Comparison of ENCODE assay signal across 8 mouse cellular contexts in genomic region chr8:85080532-85081215, GRCm38 (mm10). TPM values are rescaled to one million over a fixed set of nuclear protein-coding genes. Genes with fewer than 3 reads are reported as not detected.
DNase-seq lines count a peak whose midpoint lies in the region; ATAC-seq and TF ChIP-seq lines count a peak whose summit lies in the region.

TSS of gene Wdr83os (plus strand) at chr8:85080740.

- TF ChIP-seq CTCF in cerebellum, adult 2 months (IDR thresholded peaks at IDR 0.05; ENCODE audit: borderline replicate concordance, insufficient read depth, low read depth, low read length) = no peak
- TF ChIP-seq CTCF in forebrain, postnatal 0 days (IDR thresholded peaks at IDR 0.05; ENCODE audit: low read depth) = 0 out of 2 replicates have a peak, but pooled peaks have one; percentile 6

- peak within 1 kb of the TSS; percentile 99 for H3K4me2 ChIP-seq in forebrain, postnatal 0 days (ENCODE audit: low read depth)
- H3K4me2 ChIP-seq in hindbrain, embryonic 11.5 days (replicated peaks; ENCODE audit: low read depth, low read length) = peak within 1 kb of the TSS; percentile 91

- H3K27ac ChIP-seq in cerebellum, adult 2 months (ENCODE audit: insufficient read depth, low read length) = peak within 1 kb of the TSS; percentile 35
- peak within 1 kb of the TSS; percentile 69 for H3K27ac ChIP-seq in forebrain, postnatal 0 days (ENCODE audit: low read depth, low read length)
- H3K27ac ChIP-seq in hindbrain, embryonic 11.5 days (ENCODE audit: low read depth, low read length) = peak within 1 kb of the TSS; percentile 42

- H3K9ac ChIP-seq in forebrain, postnatal 0 days = peak within 1 kb of the TSS; percentile 78
- H3K9ac ChIP-seq in hindbrain, embryonic 11.5 days (ENCODE audit: low read depth, low read length) = peak within 1 kb of the TSS; percentile 94

- under 1% methylated on average over 30 of the region's 30 CpGs for WGBS in cerebellum, adult 2 months
- WGBS in forebrain, postnatal 0 days = under 1% methylated on average over 30 of the region's 30 CpGs
- 0% methylated on average over 30 of the region's 30 CpGs for WGBS in hindbrain, embryonic 11.5 days

- no peaks in the 10 kb centered on the region for H3K27me3 ChIP-seq in cerebellum, adult 2 months (ENCODE audit: control insufficient read depth, insufficient read depth, low read length)
- no peaks in the 10 kb centered on the region for H3K27me3 ChIP-seq in forebrain, postnatal 0 days (ENCODE audit: insufficient read depth, low read length)
- H3K27me3 ChIP-seq in hindbrain, embryonic 11.5 days (ENCODE audit: control insufficient read depth, insufficient read depth, low read length) = no peaks in the 10 kb centered on the region

- peak within 1 kb of the TSS; percentile 73 for H3K4me3 ChIP-seq in cerebellum, adult 2 months (replicated peaks; ENCODE audit: insufficient read depth, low read depth, low read length)
- H3K4me3 ChIP-seq in forebrain, postnatal 0 days (ENCODE audit: low read depth, low read length) = peak within 1 kb of the TSS; percentile 83
- H3K4me3 ChIP-seq in hindbrain, embryonic 11.5 days (ENCODE audit: low read depth, low read length) = peak within 1 kb of the TSS; percentile 92

- H3K36me3 ChIP-seq in forebrain, postnatal 0 days (ENCODE audit: insufficient read depth) = peaks cover 14% of the 10 kb centered on the region
- H3K36me3 ChIP-seq in hindbrain, embryonic 11.5 days (ENCODE audit: control insufficient read depth, insufficient read depth, low read length) = no peaks in the 10 kb centered on the region

- no peaks in the 10 kb centered on the region for H3K9me3 ChIP-seq in forebrain, postnatal 0 days (ENCODE audit: low read length)
- H3K9me3 ChIP-seq in hindbrain, embryonic 11.5 days (ENCODE audit: control insufficient read depth, low read length) = no peaks in the 10 kb centered on the region

- peak; percentile 65 to 70 for DNase-seq in cerebellum, adult 2 months
- DNase-seq in cerebellum, adult 11-12 months = no peak
- DNase-seq in c-Kit-positive CD71-negative TER-119-negative erythroid progenitor cells, embryonic 14.5 days (ENCODE audit: low read depth) = peak; percentile 68
- DNase-seq in forebrain, postnatal 0 days = peak; percentile 89
- DNase-seq in hindbrain, embryonic 11.5 days (ENCODE audit: low spot score) = peak; percentile 79
- DNase-seq in layer of hippocampus, postnatal 25 days (ENCODE audit: extremely low spot score in 1 of 2, low spot score in 1 of 2) = peak in 1 of 2 experiments; percentile 47
- DNase-seq in lung, postnatal 36 days = peak; percentile 76
- peak; percentile 70 to 72 for DNase-seq in right cerebral cortex, postnatal 10 days (ENCODE audit: low spot score in 2 of 2)

- peak; percentile 32; the same call in 1 of the 2 replicates for ATAC-seq in forebrain, postnatal 0 days
- peak; percentile 18; the same call in 1 of the 2 replicates for ATAC-seq in hindbrain, embryonic 11.5 days (ENCODE audit: low FRiP score)

- peak; percentile 47; the same call in 1 of the 2 replicates for TF ChIP-seq POLR2A in cerebellum, adult 2 months (IDR thresholded peaks at IDR 0.05; ENCODE audit: borderline replicate concordance, insufficient read depth, low read length)

- peaks cover 13% of the 10 kb centered on the region for H3K4me1 ChIP-seq in cerebellum, adult 2 months (ENCODE audit: control insufficient read depth, insufficient read depth, low read length)
- peaks cover 16% of the 10 kb centered on the region for H3K4me1 ChIP-seq in forebrain, postnatal 0 days (ENCODE audit: insufficient read depth)
- peaks cover 3% of the 10 kb centered on the region; the same call in 1 of the 2 replicates for H3K4me1 ChIP-seq in hindbrain, embryonic 11.5 days (replicated peaks; ENCODE audit: control insufficient read depth, insufficient read depth, low read length)

RNA-seq across cellular contexts. Expression of gene Wdr83os, which starts in this region (rescaled TPM):
- polyA plus RNA-seq in cerebellum, adult 2 months (2012; rRNA removed) = 98.0 and 102 TPM in 2 replicates
- total RNA-seq in forebrain, postnatal 0 days (2014; rRNA removed) = 80.8 and 105 TPM in 2 replicates
- polyA plus RNA-seq in forebrain, postnatal 0 days (2015; fragmentation: Nextera tagmentation; extraction: Ambion mirVana) = 171 and 182 TPM in 2 replicates
- 116 and 123 TPM in 2 replicates for polyA plus RNA-seq in hindbrain, embryonic 11.5 days (2014; fragmentation: Nextera tagmentation; extraction: Ambion mirVana)
- 10 to 100 TPM; 57.7 to 69.0 TPM for total RNA-seq in layer of hippocampus, postnatal 25 days (2021)
